Mouse (Mus musculus): ENCODE results near the gene Nol10. TPM values are rescaled to one million over a fixed set of nuclear protein-coding genes. Genes with fewer than 3 reads are reported as not detected.
A peak's percentile ranks its signal among the peaks of the same experiment; 100 is the strongest.

Gene Nol10
- polyA plus RNA-seq (2016; fragmentation: Nextera tagmentation; extraction: Ambion mirVana), result 44.1 and 45.1 TPM in 2 replicates

GRCm38 (mm10) chr12:17348048-17349036, at the start of gene Nol10:
Gene Nol10, plus strand, starts transcription at chr12:17348458.
- Histone ChIP-seq H3K9me3 (no peaks in the 10 kb centered on the region), H3K27me3 (ENCODE audit: poor library complexity, severe bottlenecking) (no peaks in the 10 kb centered on the region), H3K27ac (peak within 1 kb of the TSS; percentile 86), H3K4me1 (peaks cover 20% of the 10 kb centered on the region), H3K4me3 (peak within 1 kb of the TSS; percentile 84), H3K36me3 (replicated peaks) (peaks cover 31% of the 10 kb centered on the region)
- under 1% methylated on average over 42 of the region's 42 CpGs for WGBS
- peak; percentile 88 for DNase-seq (ENCODE audit: extremely low spot score, low spot score)

GRCm38 (mm10) chr12:17299902-17300301, 48.4 kb upstream of the Nol10 start:
- Histone ChIP-seq H3K9me3 (no peaks in the 10 kb centered on the region), H3K4me1 (no peaks in the 10 kb centered on the region), H3K4me3 (no peak overlapping the region), H3K36me3 (replicated peaks) (no peaks in the 10 kb centered on the region), H3K27me3 (ENCODE audit: poor library complexity, severe bottlenecking) (no peaks in the 10 kb centered on the region), H3K27ac (no peak overlapping the region)
- 96% methylated on average over 1 of the region's 1 CpGs for WGBS
- no peak for DNase-seq (ENCODE audit: extremely low spot score, low spot score)

GRCm38 (mm10) chr12:17305445-17305844, 42.8 kb upstream of the Nol10 start:
- Histone ChIP-seq H3K9me3 (no peaks in the 10 kb centered on the region), H3K27ac (no peak overlapping the region), H3K4me1 (peaks cover 8% of the 10 kb centered on the region), H3K27me3 (ENCODE audit: poor library complexity, severe bottlenecking) (no peaks in the 10 kb centered on the region), H3K4me3 (no peak overlapping the region), H3K36me3 (replicated peaks) (no peaks in the 10 kb centered on the region)
- DNase-seq (ENCODE audit: extremely low spot score, low spot score), result no peak
- WGBS, result 87% methylated on average over 7 of the region's 7 CpGs

GRCm38 (mm10) chr12:17308246-17308645, 40.0 kb upstream of the Nol10 start:
- WGBS, result 44% methylated on average over 4 of the region's 4 CpGs
- no peak for DNase-seq (ENCODE audit: extremely low spot score, low spot score)
- peaks cover 16% of the 10 kb centered on the region for H3K4me1 ChIP-seq
- H3K27me3 ChIP-seq (ENCODE audit: poor library complexity, severe bottlenecking), result no peaks in the 10 kb centered on the region
- no peaks in the 10 kb centered on the region for H3K36me3 ChIP-seq (replicated peaks)
- no peak overlapping the region for H3K27ac ChIP-seq
- H3K9me3 ChIP-seq, result no peaks in the 10 kb centered on the region
- H3K4me3 ChIP-seq, result no peak overlapping the region

GRCm38 (mm10) chr12:17310852-17311839, 37.1 kb upstream of the Nol10 start:
- Histone ChIP-seq H3K4me3 (no peak overlapping the region), H3K36me3 (replicated peaks) (no peaks in the 10 kb centered on the region), H3K9me3 (no peaks in the 10 kb centered on the region), H3K27ac (no peak overlapping the region), H3K27me3 (ENCODE audit: poor library complexity, severe bottlenecking) (no peaks in the 10 kb centered on the region), H3K4me1 (peaks cover 16% of the 10 kb centered on the region)
- WGBS, result 50% methylated on average over 16 of the region's 16 CpGs
- peak; percentile 18 for DNase-seq (ENCODE audit: extremely low spot score, low spot score)

DNA sequence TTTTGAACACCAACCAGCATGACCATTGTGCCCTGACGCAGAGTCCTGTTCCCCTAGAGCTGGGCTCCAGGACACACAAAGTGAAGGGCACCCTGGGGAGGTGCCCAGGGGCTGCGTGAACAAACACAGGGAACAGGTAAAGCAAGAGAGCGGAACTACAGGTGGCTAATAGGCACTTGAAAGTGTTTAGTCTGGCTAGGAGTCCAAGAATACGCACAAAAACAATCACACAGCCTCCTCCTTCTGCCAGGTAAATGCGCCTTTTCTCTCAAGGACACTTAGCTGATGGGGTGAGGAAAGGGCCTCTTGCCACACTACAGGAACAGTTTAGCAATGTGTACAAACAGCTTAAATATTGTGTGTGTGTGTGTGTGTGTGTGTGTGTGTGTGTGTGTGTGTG, 32.2 kb upstream of the Nol10 start:
- H3K4me3 ChIP-seq, result no peak overlapping the region
- H3K9me3 ChIP-seq, result no peaks in the 10 kb centered on the region
- H3K4me1 ChIP-seq, result peaks cover 6% of the 10 kb centered on the region
- no peaks in the 10 kb centered on the region for H3K27me3 ChIP-seq (ENCODE audit: poor library complexity, severe bottlenecking)
- no peaks in the 10 kb centered on the region for H3K36me3 ChIP-seq (replicated peaks)
- WGBS, result 90% methylated on average over 5 of the region's 5 CpGs
- no peak for DNase-seq (ENCODE audit: extremely low spot score, low spot score)
- H3K27ac ChIP-seq, result no peak overlapping the region

DNA sequence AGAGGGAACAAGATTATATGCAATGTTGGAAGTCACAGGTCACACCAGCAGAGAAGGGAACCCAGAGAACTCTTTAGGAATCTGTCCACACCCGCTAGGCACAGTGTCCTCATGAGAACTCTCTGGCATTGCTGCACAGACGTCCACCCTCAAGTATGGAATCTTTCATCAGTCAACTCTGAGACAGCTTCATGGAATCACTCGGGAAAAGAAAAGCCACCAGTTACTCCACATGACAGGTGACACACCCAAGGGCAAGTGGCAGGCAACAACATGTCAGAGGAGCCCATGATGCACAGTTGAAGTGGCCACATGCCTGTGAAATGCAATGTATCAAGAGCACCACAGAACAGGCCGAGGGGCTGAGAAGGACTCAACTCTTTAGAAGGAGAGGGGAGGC, 30.3 kb upstream of the Nol10 start:
- Histone ChIP-seq H3K36me3 (replicated peaks) (no peaks in the 10 kb centered on the region), H3K27me3 (ENCODE audit: poor library complexity, severe bottlenecking) (peaks cover 15% of the 10 kb centered on the region), H3K4me3 (no peak overlapping the region), H3K4me1 (no peaks in the 10 kb centered on the region), H3K27ac (no peak overlapping the region), H3K9me3 (no peaks in the 10 kb centered on the region)
- no peak for DNase-seq (ENCODE audit: extremely low spot score, low spot score)
- WGBS, result 80% methylated on average over 4 of the region's 4 CpGs

GRCm38 (mm10) chr12:17318453-17318852, 29.8 kb upstream of the Nol10 start:
- Histone ChIP-seq H3K4me3 (no peak overlapping the region), H3K4me1 (no peaks in the 10 kb centered on the region), H3K36me3 (replicated peaks) (no peaks in the 10 kb centered on the region), H3K27me3 (ENCODE audit: poor library complexity, severe bottlenecking) (peaks cover 19% of the 10 kb centered on the region), H3K9me3 (no peaks in the 10 kb centered on the region), H3K27ac (no peak overlapping the region)
- DNase-seq (ENCODE audit: extremely low spot score, low spot score), result no peak
- 83% methylated on average over 3 of the region's 3 CpGs for WGBS

GRCm38 (mm10) chr12:17324549-17325470, 23.4 kb upstream of the Nol10 start:
- DNase-seq (ENCODE audit: extremely low spot score, low spot score), result peak; percentile 25
- no peaks in the 10 kb centered on the region for H3K9me3 ChIP-seq
- H3K27me3 ChIP-seq (ENCODE audit: poor library complexity, severe bottlenecking), result peaks cover 57% of the 10 kb centered on the region
- 4% methylated on average over 51 of the region's 51 CpGs for WGBS
- peaks cover 16% of the 10 kb centered on the region for H3K4me1 ChIP-seq
- H3K4me3 ChIP-seq, result peak overlapping the region; percentile 60
- H3K27ac ChIP-seq, result peak overlapping the region; percentile 41; the same call in 1 of the 2 replicates
- H3K36me3 ChIP-seq (replicated peaks), result no peaks in the 10 kb centered on the region

DNA sequence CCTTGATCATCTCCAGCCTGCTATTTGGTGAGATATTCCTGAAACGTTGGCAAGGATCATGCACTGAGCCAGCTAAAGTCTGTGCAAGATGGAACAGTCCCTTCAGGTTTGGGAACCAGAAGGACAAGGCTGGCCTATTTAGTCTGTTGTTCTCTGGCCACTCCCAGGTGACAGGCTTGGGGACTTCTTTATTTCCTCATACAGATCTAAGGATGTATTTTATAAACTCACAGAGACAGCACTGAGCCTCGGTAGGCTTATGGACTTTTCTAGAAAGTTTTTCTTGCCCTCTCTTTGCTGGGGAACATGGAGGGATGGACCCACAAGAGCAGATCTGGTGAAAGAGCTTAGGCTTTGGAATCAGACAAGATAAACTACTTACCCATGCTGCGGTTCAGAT, 19.0 kb upstream of the Nol10 start, which contains the start of gene Atp6v1c2:
TSS of gene Atp6v1c2 (minus strand) at position 101 of the 400 bp plus-strand sequence.
- H3K4me1 ChIP-seq, result peaks cover 11% of the 10 kb centered on the region
- H3K27ac ChIP-seq, result no peak within 1 kb of the TSS
- no peak for DNase-seq (ENCODE audit: extremely low spot score, low spot score)
- H3K9me3 ChIP-seq, result no peaks in the 10 kb centered on the region
- H3K27me3 ChIP-seq (ENCODE audit: poor library complexity, severe bottlenecking), result peaks cover 29% of the 10 kb centered on the region
- H3K4me3 ChIP-seq, result no peak within 1 kb of the TSS
- WGBS, result 80% methylated on average over 3 of the region's 3 CpGs
- no peaks in the 10 kb centered on the region for H3K36me3 ChIP-seq (replicated peaks)

DNA sequence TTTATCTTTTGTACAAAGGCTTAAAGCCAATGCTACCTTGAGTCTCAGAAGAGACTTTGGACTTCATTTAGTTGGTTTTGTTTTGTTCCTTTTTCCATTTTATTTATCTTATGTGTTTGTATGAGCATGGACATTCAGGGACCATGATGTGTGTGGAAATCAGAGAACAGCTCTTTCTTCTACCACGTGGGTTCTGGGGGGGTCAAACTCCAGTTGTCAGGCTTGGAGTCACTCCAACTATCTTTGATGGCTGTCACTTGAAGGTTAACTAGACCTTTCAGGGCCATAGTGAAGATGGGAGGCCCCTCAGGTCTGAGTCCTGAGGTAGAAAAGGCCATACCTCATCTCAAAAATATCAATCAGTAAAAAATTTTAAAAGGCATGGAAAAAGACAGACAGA, 14.8 kb upstream of the Nol10 start:
- no peak for DNase-seq (ENCODE audit: extremely low spot score, low spot score)
- WGBS, result 22% methylated on average over 1 of the region's 1 CpGs
- Histone ChIP-seq H3K4me3 (no peak overlapping the region), H3K9me3 (0 out of 2 replicates have a peak, but pooled peaks cover 5% of the 10 kb centered on the region), H3K27ac (no peak overlapping the region), H3K27me3 (ENCODE audit: poor library complexity, severe bottlenecking) (no peaks in the 10 kb centered on the region), H3K36me3 (replicated peaks) (no peaks in the 10 kb centered on the region), H3K4me1 (no peaks in the 10 kb centered on the region)
